Mouse (Mus musculus) left cerebral cortex, adult 9 months (tissue): Measurements from ENCODE around the gene Bcat1.

Source experiments
- DNase-seq, 2 experiments: peaks; one replicate each; pipeline ENCODE4 v3.0.0; 2022; ENCODE audit warnings: low spot score in 2 of 2

Bcat1 gene

GRCm38 (mm10) chr6:145056102-145056501 is 19.9 kb downstream of the Bcat1 start:
- DNase-seq = no peak

- DNase-seq = no peak
These were observed 20.6 kb downstream of the Bcat1 start for GRCm38 (mm10) chr6:145055277-145055858.

GRCm38 (mm10) chr6:145052669-145053068 is 23.3 kb downstream of the Bcat1 start:
- DNase-seq = no peak

GRCm38 (mm10) chr6:145050899-145051298 is 25.1 kb downstream of the Bcat1 start:
- no peak for DNase-seq

GRCm38 (mm10) chr6:145048131-145048997 is 27.6 kb downstream of the Bcat1 start:
- DNase-seq = peak in 1 of 2 experiments; percentile 40

- DNase-seq = peak in 1 of 2 experiments; percentile 52
These were observed 28.5 kb downstream of the Bcat1 start for GRCm38 (mm10) chr6:145047445-145047857.

- DNase-seq = peak in 1 of 2 experiments; percentile 26
These were observed 29.6 kb downstream of the Bcat1 start for GRCm38 (mm10) chr6:145046266-145046890.

GRCm38 (mm10) chr6:145044916-145045574 is 30.9 kb downstream of the Bcat1 start:
- DNase-seq = no peak

- DNase-seq = no peak
These were observed 35.3 kb downstream of the Bcat1 start for GRCm38 (mm10) chr6:145040732-145041131.

- DNase-seq = no peak
These were observed 38.4 kb downstream of the Bcat1 start for GRCm38 (mm10) chr6:145037626-145038025.

- no peak for DNase-seq
These were observed 40.6 kb downstream of the Bcat1 start for GRCm38 (mm10) chr6:145035412-145035811.

- DNase-seq = peak in 1 of 2 experiments; percentile 33
These were observed 45.4 kb downstream of the Bcat1 start for GRCm38 (mm10) chr6:145030587-145030986.

- DNase-seq = no peak
These were observed 52.0 kb downstream of the Bcat1 start for GRCm38 (mm10) chr6:145023990-145024389.

GRCm38 (mm10) chr6:145022966-145023725 is 52.8 kb downstream of the Bcat1 start:
- DNase-seq = peak in 1 of 2 experiments; percentile 38

GRCm38 (mm10) chr6:145022349-145022748 is 53.6 kb downstream of the Bcat1 start:
- no peak for DNase-seq

- DNase-seq = no peak
These were observed 55.4 kb downstream of the Bcat1 start for GRCm38 (mm10) chr6:145020553-145020952.

GRCm38 (mm10) chr6:145018295-145018694 is 57.7 kb downstream of the Bcat1 start:
- DNase-seq = no peak

GRCm38 (mm10) chr6:145017508-145017907 is 58.5 kb downstream of the Bcat1 start:
- DNase-seq = no peak

GRCm38 (mm10) chr6:145016639-145017038 is 59.3 kb downstream of the Bcat1 start:
- no peak for DNase-seq

GRCm38 (mm10) chr6:145014944-145015343 is 61.0 kb downstream of the Bcat1 start:
- DNase-seq = no peak

GRCm38 (mm10) chr6:145012699-145013098 is 63.3 kb downstream of the Bcat1 start:
- DNase-seq = no peak
